Mouse (Mus musculus) lung, adult 2 months (tissue): ENCODE data around the gene Prop1. TPM values are rescaled to one million over a fixed set of nuclear protein-coding genes. Genes with fewer than 3 reads are reported as not detected.

Experiments
- DNase-seq: peaks from one replicate; pipeline ENCODE4 v3.0.0; 2022
- H3K4me1 ChIP-seq: fragments of 200-500 bp; 2 replicates; pipeline ENCODE4 v1.6.1; 2011; ENCODE audit warnings: low read length; ENCODE audit not compliant: control insufficient read depth, insufficient read depth
- H3K4me3 ChIP-seq: fragments of 200-500 bp; replicated peaks from 2 replicates; pipeline ENCODE3; 2011; ENCODE audit warnings: low read depth, mild to moderate bottlenecking, control low read depth, low read length; ENCODE audit errors: extremely low read depth
- CTCF ChIP-seq: fragments of 200-500 bp; IDR thresholded peaks from 2 replicates; pipeline ENCODE4 v1.5.1; 2011; ENCODE audit warnings: mild to moderate bottlenecking, low read length, control low read depth; ENCODE audit not compliant: insufficient read depth
- POLR2A ChIP-seq: fragments of 200-500 bp; IDR thresholded peaks from 2 replicates; pipeline ENCODE4 v1.6.1; 2011; ENCODE audit warnings: low read depth, mild to moderate bottlenecking, control low read depth, low read length, borderline replicate concordance; ENCODE audit errors: extremely low read depth
- WGBS: fragments of 180-500 bp; shearing (Covaris S2); methylation state at CpG from one replicate; pipeline ENCODE4 v1.1.7; 2018; 5-methylcytosine and 5-hydroxymethylcytosine counted together
- polyA plus RNA-seq: library from polyadenylated mRNA; depleted of rRNA; stranded (reverse); fragments of >200 nt; gene quantifications from 2 replicates; pipeline ENCODE4 v1.2.3, GENCODE M21; 2012; rRNA removed

The Prop1 gene
- polyA plus RNA-seq, 1 experiment, result not detected

DNA sequence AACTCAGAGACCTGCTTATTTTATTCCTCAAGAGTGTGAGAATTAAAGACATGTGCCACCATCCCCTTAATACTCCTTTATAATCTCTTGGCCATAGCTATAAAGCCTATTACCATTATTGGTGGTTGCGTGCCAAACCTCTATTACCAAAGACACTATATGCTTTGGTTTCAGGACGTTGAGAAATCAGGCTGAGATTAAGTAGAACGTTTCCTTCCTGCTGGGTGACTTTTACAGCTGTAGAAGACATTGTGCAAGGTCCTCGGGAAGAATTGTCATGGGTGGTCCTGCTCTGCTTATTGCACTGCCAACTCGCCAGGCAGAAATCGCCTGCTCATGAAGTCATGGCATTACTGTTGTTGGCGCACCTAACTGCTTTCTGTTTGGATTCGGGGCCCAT is 15.1 kb downstream of the Prop1 start:
- DNase-seq, result no peak
- no peaks in the 10 kb centered on the region for H3K4me1 ChIP-seq
- WGBS, result 66% methylated on average over 8 of the region's 8 CpGs
- no peak for TF ChIP-seq CTCF
- no peak for TF ChIP-seq POLR2A
- H3K4me3 ChIP-seq, result no peak overlapping the region

DNA sequence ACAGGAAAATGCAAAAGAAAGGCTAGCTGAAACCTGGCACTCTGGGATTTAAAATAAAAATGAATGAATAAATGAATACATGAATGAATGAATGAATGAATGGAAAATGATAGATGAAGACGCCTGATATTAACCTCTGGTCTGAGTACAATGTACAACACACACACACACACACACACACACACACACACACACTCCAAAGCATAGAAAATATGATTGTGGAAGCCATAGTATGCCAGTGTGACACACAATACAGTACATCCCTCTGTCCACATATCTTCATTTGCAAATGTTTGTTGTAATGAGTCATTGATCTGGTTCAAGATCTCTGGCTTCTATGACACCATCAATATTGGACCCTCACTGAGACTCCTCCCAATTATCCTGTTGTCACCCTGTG is 21.5 kb downstream of the Prop1 start:
- 82% methylated on average over 1 of the region's 1 CpGs for WGBS
- no peak for DNase-seq
- TF ChIP-seq POLR2A (no peak), CTCF (no peak)
- no peak overlapping the region for H3K4me3 ChIP-seq
- H3K4me1 ChIP-seq, result 0 out of 2 replicates have a peak, but pooled peaks cover 3% of the 10 kb centered on the region

- TF ChIP-seq CTCF (no peak), POLR2A (peak; percentile 46; the same call in 1 of the 2 replicates)
- Histone ChIP-seq H3K4me1 (0 out of 2 replicates have a peak, but pooled peaks cover 3% of the 10 kb centered on the region), H3K4me3 (peak within 1 kb of the TSS; percentile 82)
- peak; percentile 72 for DNase-seq
- WGBS, result 1% methylated on average over 18 of the region's 18 CpGs
Measured at GRCm38 (mm10) chr11:50931451-50931866, 22.1 kb downstream of the Prop1 start, which contains the start of gene Zfp354b. Zfp354b (minus strand) TSS chr11:50931633.

- 0 out of 2 replicates have a peak, but pooled peaks cover 3% of the 10 kb centered on the region for H3K4me1 ChIP-seq
- DNase-seq, result no peak
- 0% methylated on average over 16 of the region's 16 CpGs for WGBS
- no peak for TF ChIP-seq CTCF
- no peak for TF ChIP-seq POLR2A
- H3K4me3 ChIP-seq, result peak overlapping the region; percentile 82
Measured at GRCm38 (mm10) chr11:50931021-50931420, 22.5 kb downstream of the Prop1 start.

GRCm38 (mm10) chr11:50930469-50931014 is 23.0 kb downstream of the Prop1 start:
- no peak for TF ChIP-seq CTCF
- TF ChIP-seq POLR2A, result no peak
- H3K4me3 ChIP-seq, result peak overlapping the region; percentile 82
- WGBS, result 12% methylated on average over 14 of the region's 14 CpGs
- 0 out of 2 replicates have a peak, but pooled peaks cover 3% of the 10 kb centered on the region for H3K4me1 ChIP-seq
- peak; percentile 7 for DNase-seq

- under 1% methylated on average over 47 of the region's 47 CpGs for WGBS
- TF ChIP-seq CTCF (peak; percentile 70), POLR2A (peak; percentile 42; the same call in 1 of the 2 replicates)
- peak; percentile 84 for DNase-seq
- H3K4me3 ChIP-seq, result peak within 1 kb of the TSS; percentile 100
- no peaks in the 10 kb centered on the region for H3K4me1 ChIP-seq
Measured at GRCm38 (mm10) chr11:50915671-50916320, 37.8 kb downstream of the Prop1 start, which contains the start of gene Zfp2. Zfp2 (minus strand) TSS chr11:50916165.

GRCm38 (mm10) chr11:50914461-50914860 is 39.1 kb downstream of the Prop1 start:
- WGBS, result 96% methylated on average over 3 of the region's 3 CpGs
- no peak for TF ChIP-seq CTCF
- no peak for TF ChIP-seq POLR2A
- DNase-seq, result no peak
- H3K4me3 ChIP-seq, result no peak overlapping the region
- H3K4me1 ChIP-seq, result no peaks in the 10 kb centered on the region

DNA sequence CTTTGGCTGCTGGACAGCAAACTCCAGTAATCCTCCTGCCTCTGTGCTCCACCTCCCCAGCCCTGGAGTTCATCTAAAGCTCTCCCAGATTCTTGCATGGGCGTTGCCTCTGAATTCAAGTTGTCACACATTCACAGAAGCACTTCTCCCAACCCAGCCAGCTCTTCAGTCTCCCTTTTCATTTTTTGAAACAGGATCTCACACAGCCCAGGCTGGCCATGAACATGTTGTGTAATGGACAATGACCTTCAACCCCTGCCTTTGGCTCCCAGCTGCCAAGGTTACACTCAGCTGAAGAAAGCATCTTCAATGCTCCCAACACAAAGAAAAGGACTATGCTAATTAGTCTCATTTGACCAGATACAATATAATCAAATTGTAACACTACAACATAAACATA is 40.3 kb downstream of the Prop1 start:
- no peak for DNase-seq
- WGBS, result 89% methylated on average over 1 of the region's 1 CpGs
- no peak overlapping the region for H3K4me3 ChIP-seq
- no peaks in the 10 kb centered on the region for H3K4me1 ChIP-seq
- no peak for TF ChIP-seq CTCF
- TF ChIP-seq POLR2A, result no peak

DNA sequence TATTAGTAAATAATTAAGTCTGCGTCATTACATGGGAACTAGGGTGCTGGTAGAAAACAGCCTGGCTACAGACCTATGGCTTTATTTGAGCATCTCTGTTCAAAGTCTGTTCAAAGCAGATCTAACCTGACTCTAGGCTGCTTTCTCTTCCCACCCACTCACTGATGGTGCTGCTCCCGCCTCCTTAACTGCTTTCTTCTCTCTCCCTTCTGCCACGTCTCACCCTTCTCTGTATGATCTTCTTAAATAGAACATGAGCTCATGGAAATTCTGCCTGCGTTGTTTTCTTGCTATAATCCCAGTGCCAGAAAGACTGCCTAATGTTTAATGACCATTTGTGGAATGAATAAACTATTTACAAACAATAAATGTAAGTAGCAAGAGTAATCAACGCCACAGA is 45.4 kb downstream of the Prop1 start:
- Histone ChIP-seq H3K4me3 (no peak overlapping the region), H3K4me1 (no peaks in the 10 kb centered on the region)
- WGBS, result 91% methylated on average over 5 of the region's 5 CpGs
- DNase-seq, result no peak
- TF ChIP-seq POLR2A (no peak), CTCF (no peak)

Other genes with a start within 250 kb of the Prop1 start
- gene Zfp354c, start 126.0 kb downstream of the Prop1 start, polyA plus RNA-seq, result 1.5 and 2.5 TPM in 2 replicates
- 0.26 and 0.32 TPM in 2 replicates for gene Zfp879, start 112.2 kb downstream of the Prop1 start, polyA plus RNA-seq
- 0.09 and 0.17 TPM in 2 replicates for gene Grm6, start 103.1 kb downstream of the Prop1 start, polyA plus RNA-seq
- gene Zfp454, start 66.1 kb downstream of the Prop1 start, polyA plus RNA-seq, result 0.49 and 0.72 TPM in 2 replicates
- 0.74 and 1.4 TPM in 2 replicates for gene Zfp2, start 37.6 kb downstream of the Prop1 start, polyA plus RNA-seq
- 0.19 and 0.28 TPM in 2 replicates for gene Zfp354b, start 22.1 kb downstream of the Prop1 start, polyA plus RNA-seq
- gene 4933414I15Rik, start 10.0 kb downstream of the Prop1 start, polyA plus RNA-seq, result not detected in 2 replicates
- gene Olfr1378, start 12.8 kb upstream of the Prop1 start, polyA plus RNA-seq, result not detected in 2 replicates
- gene Olfr1377, start 28.2 kb upstream of the Prop1 start, polyA plus RNA-seq, result not detected in 2 replicates
- not detected in 2 replicates for gene Olfr51, start 49.8 kb upstream of the Prop1 start, polyA plus RNA-seq
- not detected in 2 replicates for gene Olfr54, start 60.5 kb upstream of the Prop1 start, polyA plus RNA-seq
- not detected in 2 replicates for gene Olfr1375, start 94.3 kb upstream of the Prop1 start, polyA plus RNA-seq
- 1.9 TPM in 2 replicates for gene Zfp354a, start 105.5 kb upstream of the Prop1 start, polyA plus RNA-seq